Mouse (Mus musculus) stomach, postnatal 0 days (tissue): ENCODE results near the gene Slc35f5. TPM values are rescaled to one million over a fixed set of nuclear protein-coding genes. Genes with fewer than 3 reads are reported as not detected.
A peak's percentile ranks its signal among the peaks of the same experiment; 100 is the strongest.

ENCODE experiments used
- ATAC-seq: fragments of 200-750 bp; cut with Nextera tagmentation; 2 replicates; pipeline ENCODE4 v1.8.0; 2017; ENCODE audit not compliant: low FRiP score, low TSS enrichment
- DNase-seq: peaks from one replicate; pipeline ENCODE4 v3.0.0-alpha.2; 2016; ENCODE audit warnings: low spot score
- H3K27ac ChIP-seq: fragments of 300-500 bp; sonication (generic); replicated peaks from 2 replicates; pipeline ENCODE4 v1.5.1; 2014; ENCODE audit warnings: mild to moderate bottlenecking, control low read depth
- H3K27me3 ChIP-seq: fragments of 300-500 bp; sonication (generic); 2 replicates; pipeline ENCODE4 v1.6.1; 2014; ENCODE audit warnings: low read length; ENCODE audit not compliant: control insufficient read depth, insufficient read depth
- H3K36me3 ChIP-seq: fragments of 300-500 bp; sonication (generic); 2 replicates; pipeline ENCODE4 v1.6.1; 2014; ENCODE audit warnings: low read length, mixed read lengths; ENCODE audit not compliant: control insufficient read depth, insufficient read depth
- H3K4me1 ChIP-seq: fragments of 300-500 bp; sonication (generic); replicated peaks from 2 replicates; pipeline ENCODE4 v1.6.1; 2014; ENCODE audit warnings: antibody characterized with exemption; ENCODE audit not compliant: control insufficient read depth, insufficient read depth
- H3K4me2 ChIP-seq: fragments of 300-500 bp; sonication (generic); replicated peaks from 2 replicates; pipeline ENCODE4 v1.6.1; 2014; ENCODE audit warnings: low read depth, mild to moderate bottlenecking, control low read depth, moderate library complexity
- H3K4me3 ChIP-seq: fragments of 300-500 bp; sonication (generic); 2 replicates; pipeline ENCODE4 v1.5.1; 2014; ENCODE audit warnings: low read depth, low read length, control low read depth
- H3K9ac ChIP-seq: fragments of 300-500 bp; sonication (generic); 2 replicates; pipeline ENCODE4 v1.6.1; 2014; ENCODE audit warnings: mild to moderate bottlenecking, low read length, control low read depth, mixed read lengths
- H3K9me3 ChIP-seq: fragments of 300-500 bp; sonication (generic); 2 replicates; pipeline ENCODE4 v1.6.1; 2016; ENCODE audit warnings: low read length; ENCODE audit not compliant: control insufficient read depth
- CTCF ChIP-seq: IDR thresholded peaks from 2 replicates; pipeline ENCODE4 v1.5.1; 2016; ENCODE audit warnings: antibody characterized with exemption, low read depth, mild to moderate bottlenecking, moderate library complexity
- EP300 ChIP-seq: optimal IDR thresholded peaks from 2 replicates; pipeline ENCODE3; 2016; ENCODE audit warnings: antibody characterized with exemption
- WGBS: fragments of 180-500 bp; shearing (Covaris S2); extraction: QIAGEN DNeasy Blood & Tissue Kit; methylation state at CpG from one replicate; pipeline ENCODE4 v1.1.7; 2014; 5-methylcytosine and 5-hydroxymethylcytosine counted together
- polyA plus RNA-seq: library from polyadenylated mRNA; unstranded; fragments of >200 nt; fragmentation: Nextera tagmentation; extraction: Ambion mirVana; gene quantifications from 2 replicates; pipeline ENCODE4 v1.2.1, GENCODE M21; 2015

Gene Slc35f5
- polyA plus RNA-seq, 1 experiment from 2014 or later, result 66.4 TPM

DNA sequence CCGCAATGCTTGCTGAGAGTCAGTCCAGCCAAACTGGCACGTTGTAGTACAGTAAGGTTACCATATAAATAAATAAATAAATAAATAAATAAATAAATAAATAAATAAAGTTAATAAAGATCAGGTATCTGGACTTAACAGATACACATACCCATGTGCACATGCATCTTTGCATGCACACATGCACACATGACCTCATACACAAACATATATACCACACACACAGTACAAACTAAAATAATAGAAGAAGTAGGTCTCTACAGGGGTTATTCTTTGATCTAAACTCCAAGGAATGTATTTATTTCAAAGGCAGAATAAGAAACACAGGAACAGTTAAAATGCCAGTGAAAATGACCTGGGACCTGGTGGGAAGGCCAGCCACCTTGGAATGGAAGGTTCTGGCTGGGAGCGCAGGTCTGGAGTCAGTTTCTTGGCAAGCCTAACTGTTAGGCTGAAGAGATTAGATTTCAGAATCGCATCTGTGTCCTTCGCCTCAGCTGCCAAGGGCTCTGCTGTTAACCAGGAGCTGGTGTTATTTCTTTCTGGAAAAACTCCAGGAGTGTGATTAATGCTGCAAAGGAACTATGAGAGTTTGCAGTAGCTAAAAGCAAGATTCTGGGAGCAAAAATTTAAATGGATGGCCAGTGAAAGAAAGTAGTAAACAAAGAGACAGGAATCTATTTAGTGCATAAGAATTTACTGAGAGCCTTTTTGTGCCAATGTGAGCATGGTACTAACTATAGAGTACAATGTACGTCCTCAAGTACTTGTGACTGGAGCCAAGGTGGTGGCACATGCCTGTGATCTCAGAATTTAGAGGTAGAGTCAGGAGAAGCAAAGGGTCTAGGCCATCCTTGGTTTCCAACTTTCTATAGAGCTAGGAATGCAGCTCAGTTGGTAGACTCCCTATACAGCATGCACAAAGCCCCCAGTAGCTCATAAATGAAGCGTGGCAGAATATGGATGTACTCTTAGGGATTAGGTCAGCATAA, 18.1 kb upstream of the Slc35f5 start:
- 0 out of 2 replicates have a peak overlapping the region, but pooled peaks have one; percentile 0 for H3K27ac ChIP-seq
- no peak for TF ChIP-seq EP300
- no peak for TF ChIP-seq CTCF
- H3K27me3 ChIP-seq, result no peaks in the 10 kb centered on the region
- H3K4me2 ChIP-seq, result no peak overlapping the region
- no peaks in the 10 kb centered on the region for H3K36me3 ChIP-seq
- DNase-seq (no peak), ATAC-seq (no peak)
- no peak overlapping the region for H3K4me3 ChIP-seq
- no peak overlapping the region for H3K9ac ChIP-seq
- H3K9me3 ChIP-seq, result no peaks in the 10 kb centered on the region
- peaks cover 2% of the 10 kb centered on the region; the same call in 1 of the 2 replicates for H3K4me1 ChIP-seq
- WGBS, result 50% methylated on average over 7 of the region's 7 CpGs

- no peak overlapping the region for H3K9ac ChIP-seq
- no peaks in the 10 kb centered on the region for H3K36me3 ChIP-seq
- TF ChIP-seq EP300, result peak; percentile 29
- TF ChIP-seq CTCF, result no peak
- H3K4me3 ChIP-seq, result no peak overlapping the region
- ATAC-seq, result peak; percentile 81
- H3K27me3 ChIP-seq, result no peaks in the 10 kb centered on the region
- peak; percentile 35 for DNase-seq
- WGBS, result 21% methylated on average over 1 of the region's 1 CpGs
- no peaks in the 10 kb centered on the region for H3K9me3 ChIP-seq
- H3K4me1 ChIP-seq, result no peaks in the 10 kb centered on the region
- H3K4me2 ChIP-seq, result no peak overlapping the region; the same call in 1 of the 2 replicates
- H3K27ac ChIP-seq, result peak overlapping the region; percentile 91
Measured at GRCm38 (mm10) chr1:125549872-125550271, 10.5 kb upstream of the Slc35f5 start.

DNA sequence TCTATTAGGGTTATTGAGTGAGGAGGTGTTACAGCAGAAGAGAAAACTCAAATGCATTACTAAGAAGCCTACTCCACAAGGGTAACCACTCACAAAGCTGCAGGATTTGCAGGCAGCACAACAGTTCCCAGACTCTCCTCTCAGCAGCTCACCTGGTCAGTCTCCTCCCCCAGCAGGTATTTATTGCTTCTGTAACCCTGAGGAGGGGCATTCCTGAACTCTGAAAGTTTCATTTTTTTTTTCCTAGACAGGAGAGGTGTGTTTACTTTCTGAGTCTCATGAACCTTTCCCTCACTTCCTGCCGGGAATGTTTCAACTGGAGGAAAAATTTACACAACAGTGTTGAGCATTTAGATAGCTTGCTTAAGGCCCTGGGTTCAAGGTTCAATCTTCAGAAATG, 10.0 kb upstream of the Slc35f5 start:
- ATAC-seq (peak; percentile 90), DNase-seq (peak; percentile 55)
- Histone ChIP-seq H3K36me3 (no peaks in the 10 kb centered on the region), H3K27me3 (no peaks in the 10 kb centered on the region), H3K4me3 (no peak overlapping the region), H3K9ac (no peak overlapping the region), H3K27ac (peak overlapping the region; percentile 91), H3K4me2 (no peak overlapping the region; the same call in 1 of the 2 replicates), H3K9me3 (no peaks in the 10 kb centered on the region), H3K4me1 (no peaks in the 10 kb centered on the region)
- TF ChIP-seq EP300 (no peak), CTCF (no peak)
- WGBS, result 15% methylated on average over 1 of the region's 1 CpGs

- Histone ChIP-seq H3K36me3 (no peaks in the 10 kb centered on the region), H3K27me3 (no peaks in the 10 kb centered on the region), H3K9ac (no peak overlapping the region), H3K4me2 (no peak overlapping the region), H3K4me3 (no peak overlapping the region), H3K4me1 (no peaks in the 10 kb centered on the region), H3K9me3 (no peaks in the 10 kb centered on the region), H3K27ac (peak overlapping the region; percentile 63)
- TF ChIP-seq CTCF (no peak), EP300 (no peak)
- ATAC-seq (peak; percentile 93), DNase-seq (peak; percentile 37)
- 56% methylated on average over 2 of the region's 2 CpGs for WGBS
Measured at GRCm38 (mm10) chr1:125551564-125551963, 8.8 kb upstream of the Slc35f5 start.

GRCm38 (mm10) chr1:125559261-125559660, 1.1 kb upstream of the Slc35f5 start:
- WGBS, result 45% methylated on average over 3 of the region's 3 CpGs
- no peak for TF ChIP-seq CTCF
- TF ChIP-seq EP300, result no peak
- DNase-seq (no peak), ATAC-seq (no peak)
- no peak overlapping the region for H3K9ac ChIP-seq
- H3K4me2 ChIP-seq, result no peak overlapping the region
- H3K36me3 ChIP-seq, result no peaks in the 10 kb centered on the region
- H3K4me1 ChIP-seq, result no peaks in the 10 kb centered on the region
- H3K9me3 ChIP-seq, result no peaks in the 10 kb centered on the region
- H3K4me3 ChIP-seq, result no peak overlapping the region
- peak overlapping the region; percentile 20; the same call in 1 of the 2 replicates for H3K27ac ChIP-seq
- no peaks in the 10 kb centered on the region for H3K27me3 ChIP-seq

DNA sequence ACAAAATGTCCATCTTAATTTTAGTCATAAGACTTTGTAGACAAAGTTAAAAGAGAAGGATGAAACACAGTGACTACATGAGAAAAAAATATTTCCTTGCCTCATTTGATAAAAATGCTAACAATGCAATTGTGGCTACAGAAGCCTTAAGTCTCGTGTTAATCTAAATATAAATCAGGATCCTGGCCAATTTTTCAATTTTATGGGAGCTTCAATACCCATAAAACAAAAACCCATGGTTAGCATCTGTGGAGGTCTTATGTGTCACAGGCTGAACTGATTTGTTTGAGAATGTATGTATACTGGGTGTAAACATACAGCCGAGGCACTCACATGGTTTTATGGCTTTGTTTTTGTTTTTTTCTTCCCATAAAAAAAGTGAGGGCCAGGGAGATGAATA, 674 bp upstream of the Slc35f5 start:
- Histone ChIP-seq H3K4me3 (peak overlapping the region; percentile 72), H3K9ac (peak overlapping the region; percentile 100), H3K4me1 (no peaks in the 10 kb centered on the region), H3K4me2 (peak overlapping the region; percentile 64), H3K36me3 (no peaks in the 10 kb centered on the region), H3K27ac (peak overlapping the region; percentile 98), H3K27me3 (no peaks in the 10 kb centered on the region), H3K9me3 (no peaks in the 10 kb centered on the region)
- TF ChIP-seq EP300, result no peak
- TF ChIP-seq CTCF, result no peak
- DNase-seq (no peak), ATAC-seq (no peak)
- 2% methylated on average over 2 of the region's 2 CpGs for WGBS
